Mouse (Mus musculus): ENCODE data around the gene Cnn1.

GRCm38 (mm10) chr9:22122005-22122404 is 23.0 kb downstream of the Cnn1 start:
- TF ChIP-seq CTCF (IDR thresholded peaks at IDR 0.05; ENCODE audit: low read depth) (no peak), EP300 (IDR thresholded peaks at IDR 0.05; ENCODE audit: low read depth) (no peak)
